Mouse (Mus musculus) layer of hippocampus, postnatal 25 days (tissue): ENCODE data around the gene Sorcs3. TPM values are rescaled to one million over a fixed set of nuclear protein-coding genes. Genes with fewer than 3 reads are reported as not detected.

ENCODE experiments used
- DNase-seq, 2 experiments: peaks; one replicate each; pipeline ENCODE4 v3.0.0; 2022; ENCODE audit warnings: mixed read lengths in 2 of 2, low spot score in 1 of 2; ENCODE audit errors: extremely low spot score in 1 of 2
- total RNA-seq, 2 experiments: library from RNA; stranded (reverse); gene quantifications; 2 replicates each; pipeline ENCODE4 v1.2.3; 2021

Gene Sorcs3
- total RNA-seq, 2 experiments from 2014 or later, result 32.5 to 35.2 TPM

GRCm38 (mm10) chr19:48660201-48660600, 454.4 kb downstream of the Sorcs3 start:
- DNase-seq, result no peak

DNA sequence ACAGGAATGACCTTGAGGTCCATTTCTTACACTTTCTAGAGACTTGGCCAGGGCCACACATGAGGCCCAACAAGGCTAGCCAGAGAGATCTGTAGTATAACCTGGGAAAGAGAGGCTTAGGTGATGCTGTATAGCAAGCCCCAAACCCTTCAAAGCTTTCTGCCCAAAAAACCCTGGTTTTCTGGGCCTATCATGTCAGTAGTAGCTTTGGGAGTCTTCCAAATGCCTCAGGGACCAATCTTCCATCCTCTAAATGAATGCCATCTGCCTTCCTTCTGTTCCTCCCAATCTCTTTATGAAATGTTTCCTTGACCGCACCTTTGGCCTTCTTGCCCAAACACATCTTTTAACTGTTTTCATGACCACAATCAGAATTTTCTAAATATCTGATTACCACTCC, 474.1 kb downstream of the Sorcs3 start:
- DNase-seq, result no peak

DNA sequence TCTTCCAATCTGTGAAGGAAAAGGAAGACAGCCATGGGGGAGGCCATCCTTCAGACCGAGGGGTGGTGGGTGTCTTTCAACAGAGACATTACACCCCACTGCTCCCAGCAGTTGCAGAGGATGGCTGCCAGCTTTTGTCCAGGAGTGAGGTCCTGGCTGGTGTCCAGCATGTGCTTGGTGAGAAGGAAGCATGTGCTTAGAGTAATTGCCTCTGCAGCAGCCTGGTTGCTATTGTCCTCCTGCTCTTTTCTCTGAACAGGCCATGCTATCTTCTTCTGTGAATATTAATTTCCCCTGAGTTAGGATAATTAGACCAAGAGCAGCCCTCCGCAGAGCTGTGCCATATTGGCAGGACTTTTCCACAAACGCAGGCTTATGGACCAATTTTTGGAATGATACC, 476.7 kb downstream of the Sorcs3 start:
- DNase-seq, result peak in 1 of 2 experiments; percentile 13

GRCm38 (mm10) chr19:48686369-48686768, 480.5 kb downstream of the Sorcs3 start:
- DNase-seq, result no peak

GRCm38 (mm10) chr19:48700111-48700658, 494.4 kb downstream of the Sorcs3 start:
- no peak for DNase-seq

DNA sequence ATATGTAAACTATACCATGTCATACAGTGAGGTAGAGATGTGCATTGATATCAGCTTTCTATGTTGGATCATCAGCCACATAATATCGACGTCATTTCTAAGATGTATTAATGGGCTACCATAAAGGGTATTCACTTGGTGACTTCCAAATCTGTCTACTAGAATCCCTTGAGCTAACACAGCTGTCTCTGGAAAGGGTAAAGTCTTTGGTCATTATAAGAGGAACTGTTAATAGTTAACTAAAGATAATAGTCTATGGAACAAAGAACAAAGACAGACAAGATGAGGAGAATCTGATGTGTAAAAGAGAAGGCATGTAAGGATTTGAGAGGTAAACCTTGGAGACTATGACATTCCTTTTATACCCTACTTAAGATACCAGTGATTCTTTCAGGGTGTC, 497.9 kb downstream of the Sorcs3 start:
- DNase-seq, result no peak

DNA sequence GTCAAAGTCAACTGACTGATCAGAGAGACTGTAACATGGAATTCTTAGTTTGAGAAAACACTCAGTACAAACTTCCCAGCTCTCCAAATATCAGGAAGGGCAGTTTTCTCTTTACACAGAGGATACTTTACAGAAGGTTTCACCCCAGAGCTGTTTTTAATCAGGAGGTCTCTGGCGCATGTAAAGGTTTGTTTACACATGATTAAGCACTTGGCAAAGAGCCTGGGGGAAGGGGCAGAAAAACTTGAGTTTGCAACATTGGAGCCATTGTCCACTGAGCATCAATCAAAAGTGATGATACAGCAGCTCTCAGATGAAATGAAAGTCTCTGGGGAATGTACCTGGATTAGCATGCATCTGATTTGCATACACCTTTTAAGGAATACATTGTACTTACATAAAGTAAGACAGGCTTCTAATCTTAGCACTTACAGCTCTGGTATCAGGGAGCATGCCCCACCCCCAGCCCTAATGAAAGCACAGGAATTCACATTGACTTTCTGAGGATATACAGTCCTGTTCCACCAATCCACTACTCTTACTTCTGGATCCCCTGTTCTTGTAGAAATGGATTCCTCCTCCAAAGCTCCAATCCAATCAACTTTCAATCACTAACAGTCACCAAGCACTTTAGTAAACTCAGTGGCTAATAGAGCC, 500.6 kb downstream of the Sorcs3 start:
- DNase-seq, result no peak

DNA sequence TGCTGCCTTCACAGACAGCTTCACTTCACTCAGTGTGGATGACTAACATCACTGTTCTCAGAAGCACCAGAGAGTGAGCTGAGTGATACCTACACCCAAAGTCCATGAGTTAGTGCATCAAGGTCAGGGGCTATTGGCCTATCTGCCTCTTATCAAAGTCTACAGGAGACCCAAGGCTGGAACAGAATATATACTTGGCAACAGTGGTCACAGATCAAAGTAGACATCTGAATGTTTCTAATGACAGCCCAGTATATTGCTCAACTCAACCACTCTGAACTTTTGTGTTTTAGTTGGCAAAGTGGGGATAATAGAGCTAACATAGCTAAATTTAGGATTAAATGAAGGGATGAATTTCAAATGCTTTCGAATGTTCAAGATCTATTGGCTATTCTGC, 501.1 kb downstream of the Sorcs3 start:
- DNase-seq, result no peak

DNA sequence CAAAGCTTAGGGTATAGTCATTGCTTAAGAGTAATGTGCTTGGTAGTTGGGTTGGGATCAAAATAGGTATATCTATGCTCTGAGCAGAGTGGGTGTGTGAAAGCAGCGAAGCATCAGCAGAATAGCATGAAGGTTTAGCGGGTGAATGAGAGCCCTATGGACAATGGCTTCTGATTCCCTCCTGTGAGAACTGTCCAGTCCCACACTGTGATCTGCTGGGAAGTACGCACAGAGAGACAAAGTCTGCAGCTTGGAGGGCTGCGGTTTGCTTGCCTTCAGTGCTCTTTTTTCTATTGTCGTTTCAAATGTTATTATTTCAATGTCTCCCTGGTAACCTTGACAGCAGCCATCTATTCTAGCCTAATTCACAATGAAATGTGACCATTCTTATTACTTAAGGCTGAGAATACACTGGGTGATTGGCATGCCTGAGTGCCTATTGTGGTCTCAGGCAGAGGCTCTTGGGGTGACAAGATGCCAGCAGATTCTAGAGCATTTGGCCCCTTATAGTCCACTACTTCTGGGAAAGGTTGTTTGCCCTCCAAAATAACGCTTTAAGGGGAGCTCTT, 520.1 kb downstream of the Sorcs3 start:
- DNase-seq, result no peak

DNA sequence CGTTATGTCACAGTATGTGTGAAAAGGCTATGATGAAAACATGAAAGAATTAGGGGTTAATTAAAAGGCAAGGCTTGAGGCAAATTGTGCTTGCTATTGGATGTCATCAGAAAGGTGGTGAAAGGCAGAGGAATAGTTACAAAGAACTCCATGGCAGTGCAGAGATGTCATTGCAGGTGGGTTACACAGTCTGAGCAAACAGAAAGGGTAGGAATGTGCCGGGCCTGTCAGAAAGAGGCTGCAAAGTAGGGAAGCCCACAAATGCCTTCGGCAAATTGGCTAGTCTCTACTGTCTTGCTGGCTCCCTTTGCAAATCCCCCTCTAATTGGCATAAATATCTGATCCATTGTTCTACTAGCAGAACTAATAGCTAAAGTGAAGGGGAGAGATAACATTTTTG, 521.2 kb downstream of the Sorcs3 start:
- no peak for DNase-seq

GRCm38 (mm10) chr19:48727601-48728000, 521.8 kb downstream of the Sorcs3 start:
- DNase-seq, result no peak

- DNase-seq, result no peak
Observed at GRCm38 (mm10) chr19:48731731-48732130, 525.9 kb downstream of the Sorcs3 start.

GRCm38 (mm10) chr19:48734370-48734769, 528.5 kb downstream of the Sorcs3 start:
- no peak for DNase-seq

DNA sequence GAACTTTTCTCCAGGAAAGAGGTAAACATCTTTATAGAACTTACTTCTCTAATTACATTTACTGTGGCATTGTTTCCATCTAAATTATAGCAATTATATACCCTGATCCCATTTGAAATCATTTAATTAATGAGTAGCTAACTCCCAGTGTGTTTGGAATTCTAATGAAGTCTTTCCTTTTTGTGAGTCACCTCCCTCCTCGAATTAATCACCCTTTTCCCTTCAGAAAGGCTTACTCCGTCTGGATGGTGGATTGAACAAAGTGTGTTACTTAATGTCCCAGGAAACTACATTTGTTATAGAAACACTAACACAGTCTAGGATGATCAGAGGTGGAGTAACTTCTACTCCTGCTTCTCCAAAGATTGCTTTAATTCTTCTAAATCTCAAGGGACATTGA, 531.7 kb downstream of the Sorcs3 start:
- DNase-seq, result no peak

GRCm38 (mm10) chr19:48755156-48755555, 549.3 kb downstream of the Sorcs3 start:
- no peak for DNase-seq

GRCm38 (mm10) chr19:48756831-48757230, 551.0 kb downstream of the Sorcs3 start:
- DNase-seq, result no peak

- no peak for DNase-seq
Observed at GRCm38 (mm10) chr19:48766524-48766923, 560.7 kb downstream of the Sorcs3 start.

DNA sequence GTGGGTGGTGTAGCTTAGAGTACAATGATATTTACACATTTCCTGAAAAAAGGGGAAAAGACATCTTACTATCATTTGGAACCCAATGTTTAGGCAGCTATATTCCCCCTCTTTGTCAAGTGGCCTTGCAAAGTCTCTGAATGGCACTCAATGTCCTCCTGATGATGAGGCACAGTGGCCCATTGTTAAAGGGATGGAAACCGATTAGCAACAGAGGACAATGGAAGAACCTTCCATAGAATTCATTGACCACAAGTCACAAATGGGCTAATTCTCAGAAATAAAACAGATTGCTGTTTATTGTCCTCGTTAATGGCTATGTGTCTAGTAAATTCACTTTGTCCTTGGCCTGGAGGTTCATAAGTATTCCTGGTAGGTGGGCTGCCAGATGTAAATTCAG, 565.7 kb downstream of the Sorcs3 start:
- no peak for DNase-seq

DNA sequence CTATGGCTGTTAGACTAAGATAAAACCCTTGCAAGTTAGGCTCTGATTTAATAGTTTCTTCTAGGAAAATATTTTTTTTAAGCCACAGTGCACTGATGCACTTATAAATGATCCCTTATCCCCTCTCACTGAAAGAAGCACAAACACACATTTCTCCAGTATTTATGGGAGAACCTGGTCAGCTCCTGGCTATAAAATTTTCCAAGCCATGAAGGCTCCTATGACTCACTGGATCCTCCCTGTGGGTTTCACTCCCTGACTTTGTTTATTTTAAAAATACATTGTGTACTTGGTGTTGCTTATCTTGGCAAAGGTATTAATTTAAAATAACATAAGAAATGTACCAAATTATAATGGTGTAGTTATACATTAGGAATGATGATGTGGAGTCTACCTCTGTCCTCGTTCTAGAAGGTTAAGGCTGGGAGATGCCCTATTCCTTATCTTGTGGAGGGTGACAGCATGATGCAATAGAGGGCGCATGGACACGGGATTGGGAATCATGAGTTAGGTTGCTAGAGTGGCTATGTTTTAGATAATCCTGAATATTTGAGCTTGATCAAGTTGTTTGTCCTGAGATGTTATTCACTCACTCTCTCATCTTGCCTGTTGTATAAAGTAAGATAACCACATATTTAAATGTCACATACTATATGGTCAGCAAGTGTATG, 573.4 kb downstream of the Sorcs3 start:
- no peak for DNase-seq

DNA sequence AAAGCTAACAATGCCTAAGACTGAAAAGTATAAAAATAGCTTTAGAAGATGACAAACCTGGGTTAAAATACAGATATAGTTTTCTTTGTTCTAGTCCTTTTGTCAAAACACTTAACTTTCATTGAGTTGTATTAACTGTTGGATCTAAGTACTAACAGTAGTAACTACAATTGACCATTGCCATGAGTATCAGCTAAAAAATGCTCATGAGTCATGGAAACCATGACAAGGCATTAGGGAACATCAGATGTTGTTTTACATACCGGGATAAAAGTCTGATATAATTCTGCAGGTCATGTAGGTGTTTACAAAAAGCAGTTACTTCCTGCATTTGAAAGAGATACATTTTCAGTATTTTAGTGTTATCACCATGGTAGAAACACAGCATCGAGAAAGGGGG, 575.0 kb downstream of the Sorcs3 start:
- DNase-seq, result no peak

DNA sequence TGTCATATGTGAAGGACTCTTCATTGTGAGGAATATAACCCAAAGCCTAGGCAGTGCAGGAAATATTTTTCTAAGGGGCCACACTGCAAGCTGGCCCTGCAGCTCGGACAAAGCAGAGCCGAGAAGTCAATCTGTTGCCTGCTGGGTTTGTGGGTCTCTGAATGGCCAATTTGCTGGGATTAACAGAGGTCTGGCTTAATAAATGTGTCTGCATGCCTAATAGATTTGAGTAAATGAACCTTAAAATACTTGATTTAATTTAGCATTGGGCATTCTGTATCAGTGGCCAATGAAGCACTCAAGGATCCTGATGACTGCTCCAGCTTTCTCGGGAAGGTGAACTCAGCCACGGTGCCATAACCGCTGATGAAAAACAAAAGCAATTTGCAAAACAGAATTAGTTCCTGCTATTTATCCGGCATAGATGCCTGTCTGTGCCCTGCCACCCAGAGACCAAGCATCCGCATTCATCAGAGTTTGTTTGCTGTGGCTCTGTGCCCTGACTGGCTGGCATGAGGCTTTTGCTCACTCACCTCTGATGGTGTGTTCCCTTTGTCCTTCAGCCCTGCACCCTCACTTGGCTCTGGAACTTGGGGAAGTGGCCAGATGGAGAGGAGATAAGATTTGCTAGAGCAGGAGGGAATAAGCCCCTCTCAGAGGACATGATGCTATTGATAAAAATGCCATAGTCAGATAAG, 576.3 kb downstream of the Sorcs3 start:
- DNase-seq, result no peak
